14 mouse cellular contexts compared by ENCODE assay signal in genomic region chr12:33015103-33015502, GRCm38 (mm10).
DNase-seq lines count a peak whose midpoint lies in the region; ATAC-seq and TF ChIP-seq lines count a peak whose summit lies in the region.
"Had no signal": no experiment of that assay in that cellular context is flagged by ENCODE, and none has a peak within 500 bp of the region (broad histone marks: within the 10 kb centered on the region; RNA-seq: fewer than 3 reads in every experiment).

No protein-coding gene starts in this region.

- H3K4me2 ChIP-seq in liver, embryonic 12.5 days, result no peak overlapping the region
- H3K4me2 ChIP-seq in midbrain, embryonic 15.5 days, result no peak overlapping the region
- H3K4me2 ChIP-seq: embryonic facial prominence, embryonic 13.5 days; lung, embryonic 14.5 days had no signal

- no peaks in the 10 kb centered on the region for H3K36me3 ChIP-seq in liver, adult 2 months (ENCODE audit: control insufficient read depth, insufficient read depth, low read length)
- no peaks in the 10 kb centered on the region for H3K36me3 ChIP-seq in liver, embryonic 12.5 days
- no peaks in the 10 kb centered on the region for H3K36me3 ChIP-seq in midbrain, embryonic 15.5 days (replicated peaks)
- H3K36me3 ChIP-seq: embryonic facial prominence, embryonic 13.5 days had no signal

- WGBS in liver, adult 2 months, result 74% methylated on average over 1 of the region's 1 CpGs
- 57% methylated on average over 1 of the region's 1 CpGs for WGBS in liver, embryonic 12.5 days (ENCODE audit: insufficient replicate concordance)
- 89% methylated on average over 1 of the region's 1 CpGs for WGBS in midbrain, embryonic 15.5 days

- peak; percentile 35 to 52 for DNase-seq in cerebellum, postnatal 14 days
- DNase-seq in cerebellum, postnatal 4 days (ENCODE audit: low spot score in 2 of 2), result no peak
- peak; percentile 22 for DNase-seq in liver, adult 2 months (ENCODE audit: extremely low read depth, low read depth, low spot score)
- peak; percentile 86 for DNase-seq in kidney, adult 9 months
- no peak for DNase-seq in B cell, adult 2 months
- no peak for DNase-seq in adrenal gland, postnatal 4 days (ENCODE audit: low spot score in 2 of 2)
- DNase-seq: gastrocnemius, postnatal 10 days; heart, postnatal 14 days; liver; lung, embryonic 14.5 days had no signal

- H3K79me2 ChIP-seq in liver, adult 2 months (ENCODE audit: control insufficient read depth, insufficient read depth, low read length), result no peaks in the 10 kb centered on the region

- H3K27ac ChIP-seq in liver, adult 2 months (replicated peaks; ENCODE audit: insufficient read depth, low read depth, low read length), result no peak overlapping the region
- no peak overlapping the region for H3K27ac ChIP-seq in liver, embryonic 12.5 days
- H3K27ac ChIP-seq in midbrain, embryonic 15.5 days, result peak overlapping the region; percentile 28; the same call in 1 of the 2 replicates
- H3K27ac ChIP-seq: embryonic facial prominence, embryonic 13.5 days had no signal

- no peak for ATAC-seq in liver, embryonic 12.5 days
- 0 out of 2 replicates have a peak, but pooled peaks have one; percentile 35 for ATAC-seq in midbrain, embryonic 15.5 days (replicated peaks)
- ATAC-seq: activated CD4-positive, CD25-positive, alpha-beta regulatory T cell, adult 4 months had no signal

- H3K4me1 ChIP-seq in liver, adult 2 months (ENCODE audit: control insufficient read depth, insufficient read depth, low read length), result no peaks in the 10 kb centered on the region
- H3K4me1 ChIP-seq in liver, embryonic 12.5 days, result no peaks in the 10 kb centered on the region
- H3K4me1 ChIP-seq in midbrain, embryonic 15.5 days, result peaks cover 7% of the 10 kb centered on the region; the same call in 1 of the 2 replicates

- H3K9ac ChIP-seq in liver, adult 2 months (ENCODE audit: low read depth, low read length), result no peak overlapping the region
- H3K9ac ChIP-seq in liver, embryonic 12.5 days, result no peak overlapping the region
- H3K9ac ChIP-seq in midbrain, embryonic 15.5 days, result no peak overlapping the region
- H3K9ac ChIP-seq: embryonic facial prominence, embryonic 13.5 days; lung, embryonic 14.5 days had no signal

- no peaks in the 10 kb centered on the region for H3K9me3 ChIP-seq in liver, embryonic 12.5 days (replicated peaks)
- no peaks in the 10 kb centered on the region for H3K9me3 ChIP-seq in midbrain, embryonic 15.5 days

- no peak overlapping the region for H3K4me3 ChIP-seq in liver, adult 2 months (ENCODE audit: insufficient read depth, low read depth, low read length)
- H3K4me3 ChIP-seq in liver, embryonic 12.5 days, result no peak overlapping the region
- no peak overlapping the region for H3K4me3 ChIP-seq in midbrain, embryonic 15.5 days
- H3K4me3 ChIP-seq: embryonic facial prominence, embryonic 13.5 days had no signal

- no peak for TF ChIP-seq POLR2A in liver, adult 2 months (IDR thresholded peaks at IDR 0.05; ENCODE audit: extremely low read depth, insufficient read depth, low read length)

- H3K27me3 ChIP-seq in liver, adult 2 months (ENCODE audit: control insufficient read depth, insufficient read depth, low read length), result no peaks in the 10 kb centered on the region
- H3K27me3 ChIP-seq in liver, embryonic 12.5 days (replicated peaks), result peaks cover 30% of the 10 kb centered on the region
- no peaks in the 10 kb centered on the region for H3K27me3 ChIP-seq in midbrain, embryonic 15.5 days (replicated peaks)
- H3K27me3 ChIP-seq: embryonic facial prominence, embryonic 13.5 days had no signal

- TF ChIP-seq CTCF in liver, adult 2 months (IDR thresholded peaks at IDR 0.05; ENCODE audit: low read depth, low read length), result no peak

Comparison
In these comparisons a context has a peak if more than half of its experiments do, and no peak if none do; other contexts are left out.
1. DNase-seq: peak in cerebellum, postnatal 14 days (2 of 2), liver, adult 2 months (single experiment) and kidney, adult 9 months (single experiment); none in cerebellum, postnatal 4 days (0 of 2), B cell, adult 2 months (0 of 2) and adrenal gland, postnatal 4 days (0 of 2).